Mouse (Mus musculus): ENCODE results near the gene Slc5a4b. TPM values are rescaled to one million over a fixed set of nuclear protein-coding genes. Genes with fewer than 3 reads are reported as not detected.

Gene Slc5a4b
- polyA plus RNA-seq, 1 experiment from 2014 or later = not detected

GRCm38 (mm10) chr10:76036962-76037361 lies 73.8 kb downstream of the Slc5a4b start:
- Histone ChIP-seq H3K36me3 (ENCODE audit: control insufficient read depth, insufficient read depth, low read length) (peaks cover 48% of the 10 kb centered on the region), H3K4me3 (ENCODE audit: control insufficient read depth in 1 of 2, insufficient read depth in 1 of 2, low read depth in 1 of 2, low read length in 2 of 2) (no peak overlapping the region), H3K27ac (replicated peaks in 1 of 2; ENCODE audit: control insufficient read depth in 1 of 2, insufficient read depth in 1 of 2, low read depth in 2 of 2, low read length in 2 of 2) (no peak overlapping the region), H3K4me2 (ENCODE audit: low read length) (no peak overlapping the region), H3K9ac (ENCODE audit: low read length) (no peak overlapping the region), H3K27me3 (ENCODE audit: control insufficient read depth, insufficient read depth, low read length) (no peaks in the 10 kb centered on the region), H3K9me3 (ENCODE audit: control insufficient read depth, low read length) (no peaks in the 10 kb centered on the region), H3K4me1 (ENCODE audit: control insufficient read depth in 2 of 2, insufficient read depth in 2 of 2, low read length in 2 of 2) (peaks cover under 1 to 9% of the 10 kb centered on the region in 2 experiments; a peak in 2 of 4 replicates)
- no peak for ATAC-seq (ENCODE audit: insufficient number of reproducible peaks, insufficient read depth, low FRiP score, low read depth)
- WGBS = 92% methylated on average over 5 of the region's 5 CpGs

- Histone ChIP-seq H3K4me3 (ENCODE audit: control insufficient read depth in 1 of 2, insufficient read depth in 1 of 2, low read depth in 1 of 2, low read length in 2 of 2) (no peak overlapping the region), H3K36me3 (ENCODE audit: control insufficient read depth, insufficient read depth, low read length) (peaks cover 34% of the 10 kb centered on the region), H3K27ac (replicated peaks in 1 of 2; ENCODE audit: control insufficient read depth in 1 of 2, insufficient read depth in 1 of 2, low read depth in 2 of 2, low read length in 2 of 2) (no peak overlapping the region), H3K27me3 (ENCODE audit: control insufficient read depth, insufficient read depth, low read length) (no peaks in the 10 kb centered on the region), H3K9ac (ENCODE audit: low read length) (no peak overlapping the region), H3K4me1 (ENCODE audit: control insufficient read depth in 2 of 2, insufficient read depth in 2 of 2, low read length in 2 of 2) (peaks cover 3 to 11% of the 10 kb centered on the region in 2 experiments; a peak in 2 of 4 replicates), H3K4me2 (ENCODE audit: low read length) (no peak overlapping the region), H3K9me3 (ENCODE audit: control insufficient read depth, low read length) (no peaks in the 10 kb centered on the region)
- ATAC-seq (ENCODE audit: insufficient number of reproducible peaks, insufficient read depth, low FRiP score, low read depth) = no peak
These were observed 75.5 kb downstream of the Slc5a4b start for GRCm38 (mm10) chr10:76035277-76035676.

GRCm38 (mm10) chr10:76034001-76034600 lies 76.7 kb downstream of the Slc5a4b start:
- peak overlapping the region; percentile 93; the same call in 1 of the 2 replicates for H3K4me2 ChIP-seq (ENCODE audit: low read length)
- no peaks in the 10 kb centered on the region for H3K27me3 ChIP-seq (ENCODE audit: control insufficient read depth, insufficient read depth, low read length)
- H3K4me3 ChIP-seq (ENCODE audit: control insufficient read depth in 1 of 2, insufficient read depth in 1 of 2, low read depth in 1 of 2, low read length in 2 of 2) = no peak overlapping the region
- WGBS = 89% methylated on average over 8 of the region's 8 CpGs
- H3K27ac ChIP-seq (replicated peaks in 1 of 2; ENCODE audit: control insufficient read depth in 1 of 2, insufficient read depth in 1 of 2, low read depth in 2 of 2, low read length in 2 of 2) = no peak overlapping the region
- H3K9me3 ChIP-seq (ENCODE audit: control insufficient read depth, low read length) = no peaks in the 10 kb centered on the region
- H3K9ac ChIP-seq (ENCODE audit: low read length) = no peak overlapping the region
- peaks cover 3 to 11% of the 10 kb centered on the region in 2 experiments; a peak in 2 of 4 replicates for H3K4me1 ChIP-seq (ENCODE audit: control insufficient read depth in 2 of 2, insufficient read depth in 2 of 2, low read length in 2 of 2)
- ATAC-seq (ENCODE audit: insufficient number of reproducible peaks, insufficient read depth, low FRiP score, low read depth) = no peak
- H3K36me3 ChIP-seq (ENCODE audit: control insufficient read depth, insufficient read depth, low read length) = peaks cover 22% of the 10 kb centered on the region

GRCm38 (mm10) chr10:76033119-76033455 lies 77.7 kb downstream of the Slc5a4b start:
- no peak for ATAC-seq (ENCODE audit: insufficient number of reproducible peaks, insufficient read depth, low FRiP score, low read depth)
- H3K4me1 ChIP-seq (ENCODE audit: control insufficient read depth in 2 of 2, insufficient read depth in 2 of 2, low read length in 2 of 2) = peaks cover 5 to 15% of the 10 kb centered on the region in 2 experiments; a peak in 3 of 4 replicates
- H3K4me2 ChIP-seq (ENCODE audit: low read length) = peak overlapping the region; percentile 93
- no peaks in the 10 kb centered on the region for H3K9me3 ChIP-seq (ENCODE audit: control insufficient read depth, low read length)
- peak overlapping the region in 1 of 2 experiments; percentile 51; a peak in 1 of 4 replicates for H3K27ac ChIP-seq (replicated peaks in 1 of 2; ENCODE audit: control insufficient read depth in 1 of 2, insufficient read depth in 1 of 2, low read depth in 2 of 2, low read length in 2 of 2)
- H3K27me3 ChIP-seq (ENCODE audit: control insufficient read depth, insufficient read depth, low read length) = no peaks in the 10 kb centered on the region
- H3K36me3 ChIP-seq (ENCODE audit: control insufficient read depth, insufficient read depth, low read length) = peaks cover 12% of the 10 kb centered on the region
- 12% methylated on average over 7 of the region's 7 CpGs for WGBS
- H3K4me3 ChIP-seq (ENCODE audit: control insufficient read depth in 1 of 2, insufficient read depth in 1 of 2, low read depth in 1 of 2, low read length in 2 of 2) = peak overlapping the region; percentile 69 to 89
- peak overlapping the region; percentile 96 for H3K9ac ChIP-seq (ENCODE audit: low read length)

- H3K27me3 ChIP-seq (ENCODE audit: control insufficient read depth, insufficient read depth, low read length) = no peaks in the 10 kb centered on the region
- H3K4me1 ChIP-seq (ENCODE audit: control insufficient read depth in 2 of 2, insufficient read depth in 2 of 2, low read length in 2 of 2) = peaks cover 7 to 15% of the 10 kb centered on the region in 2 experiments; a peak in 3 of 4 replicates
- H3K36me3 ChIP-seq (ENCODE audit: control insufficient read depth, insufficient read depth, low read length) = peaks cover 6% of the 10 kb centered on the region
- peak within 1 kb of the TSS; percentile 93 for H3K4me2 ChIP-seq (ENCODE audit: low read length)
- WGBS = under 1% methylated on average over 58 of the region's 58 CpGs
- H3K4me3 ChIP-seq (ENCODE audit: control insufficient read depth in 1 of 2, insufficient read depth in 1 of 2, low read depth in 1 of 2, low read length in 2 of 2) = peak within 1 kb of the TSS; percentile 69 to 89
- H3K9me3 ChIP-seq (ENCODE audit: control insufficient read depth, low read length) = no peaks in the 10 kb centered on the region
- ATAC-seq (ENCODE audit: insufficient number of reproducible peaks, insufficient read depth, low FRiP score, low read depth) = peak; percentile 98
- peak within 1 kb of the TSS; percentile 96 for H3K9ac ChIP-seq (ENCODE audit: low read length)
- H3K27ac ChIP-seq (replicated peaks in 1 of 2; ENCODE audit: control insufficient read depth in 1 of 2, insufficient read depth in 1 of 2, low read depth in 2 of 2, low read length in 2 of 2) = peak within 1 kb of the TSS; percentile 51 to 80
These were observed 78.2 kb downstream of the Slc5a4b start, which contains the start of gene Zfp280b for GRCm38 (mm10) chr10:76032402-76033118. Zfp280b (plus strand) TSS chr10:76032650.

- Histone ChIP-seq H3K9me3 (ENCODE audit: control insufficient read depth, low read length) (no peaks in the 10 kb centered on the region), H3K27me3 (ENCODE audit: control insufficient read depth, insufficient read depth, low read length) (no peaks in the 10 kb centered on the region), H3K36me3 (ENCODE audit: control insufficient read depth, insufficient read depth, low read length) (no peaks in the 10 kb centered on the region), H3K4me1 (ENCODE audit: control insufficient read depth in 2 of 2, insufficient read depth in 2 of 2, low read length in 2 of 2) (peaks cover 7 to 15% of the 10 kb centered on the region in 2 experiments; a peak in 3 of 4 replicates), H3K4me2 (ENCODE audit: low read length) (peak overlapping the region; percentile 93), H3K27ac (replicated peaks in 1 of 2; ENCODE audit: control insufficient read depth in 1 of 2, insufficient read depth in 1 of 2, low read depth in 2 of 2, low read length in 2 of 2) (peak overlapping the region; percentile 51 to 80), H3K4me3 (ENCODE audit: control insufficient read depth in 1 of 2, insufficient read depth in 1 of 2, low read depth in 1 of 2, low read length in 2 of 2) (peak overlapping the region; percentile 69 to 89), H3K9ac (ENCODE audit: low read length) (peak overlapping the region; percentile 96)
- 45% methylated on average over 14 of the region's 14 CpGs for WGBS
- no peak; the same call in 1 of the 2 replicates for ATAC-seq (ENCODE audit: insufficient number of reproducible peaks, insufficient read depth, low FRiP score, low read depth)
These were observed 79.0 kb downstream of the Slc5a4b start for GRCm38 (mm10) chr10:76031511-76032401.

- H3K27ac ChIP-seq (replicated peaks in 1 of 2; ENCODE audit: control insufficient read depth in 1 of 2, insufficient read depth in 1 of 2, low read depth in 2 of 2, low read length in 2 of 2) = no peak overlapping the region
- no peaks in the 10 kb centered on the region for H3K9me3 ChIP-seq (ENCODE audit: control insufficient read depth, low read length)
- no peak for ATAC-seq (ENCODE audit: insufficient number of reproducible peaks, insufficient read depth, low FRiP score, low read depth)
- 73% methylated on average over 5 of the region's 5 CpGs for WGBS
- H3K4me1 ChIP-seq (ENCODE audit: control insufficient read depth in 2 of 2, insufficient read depth in 2 of 2, low read length in 2 of 2) = peaks cover 7 to 15% of the 10 kb centered on the region in 2 experiments; a peak in 3 of 4 replicates
- no peaks in the 10 kb centered on the region for H3K36me3 ChIP-seq (ENCODE audit: control insufficient read depth, insufficient read depth, low read length)
- H3K4me3 ChIP-seq (ENCODE audit: control insufficient read depth in 1 of 2, insufficient read depth in 1 of 2, low read depth in 1 of 2, low read length in 2 of 2) = no peak overlapping the region
- H3K4me2 ChIP-seq (ENCODE audit: low read length) = no peak overlapping the region
- H3K9ac ChIP-seq (ENCODE audit: low read length) = no peak overlapping the region
- H3K27me3 ChIP-seq (ENCODE audit: control insufficient read depth, insufficient read depth, low read length) = no peaks in the 10 kb centered on the region
These were observed 80.3 kb downstream of the Slc5a4b start for GRCm38 (mm10) chr10:76030496-76030895.
